ENCODE assay signal across 28 mouse cellular contexts in the genomic region with DNA sequence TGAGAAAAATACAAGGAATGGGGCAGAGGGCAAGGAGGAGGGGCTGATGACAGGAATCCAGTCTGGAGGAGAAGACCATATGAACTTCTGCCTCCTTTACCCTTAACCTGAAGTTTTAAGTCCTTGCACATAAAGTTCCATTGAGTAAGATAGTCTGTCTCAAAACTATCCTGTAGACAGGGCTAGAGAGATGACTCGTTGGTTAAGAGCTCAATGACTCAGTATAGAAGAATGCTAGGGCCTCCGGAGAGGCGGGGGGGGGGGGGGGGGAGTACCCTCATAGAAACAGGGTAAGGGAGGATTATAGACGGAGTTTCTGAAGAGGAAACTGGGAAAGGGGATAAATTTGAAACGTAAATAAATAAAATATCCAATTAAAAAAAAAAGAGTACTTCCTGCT.
A peak's percentile ranks its signal among the peaks of the same experiment; 100 is the strongest.
DNase-seq lines count a peak whose midpoint lies in the region; ATAC-seq and TF ChIP-seq lines count a peak whose summit lies in the region.
"Had no signal": no experiment of that assay in that cellular context is flagged by ENCODE, and none has a peak within 500 bp of the region (broad histone marks: within the 10 kb centered on the region; RNA-seq: fewer than 3 reads in every experiment).

No protein-coding gene starts in this region.

- no peak overlapping the region for H3K4me2 ChIP-seq in embryonic facial prominence, embryonic 12.5 days (replicated peaks)
- no peak overlapping the region for H3K4me2 ChIP-seq in lung, embryonic 16.5 days (ENCODE audit: low read depth, low read length)
- no peak overlapping the region for H3K4me2 ChIP-seq in stomach, postnatal 0 days (replicated peaks; ENCODE audit: low read depth)
- H3K4me2 ChIP-seq: embryonic facial prominence, embryonic 13.5 days; forebrain, embryonic 13.5 days; heart, embryonic 13.5 days; hindbrain, embryonic 13.5 days; intestine, embryonic 15.5 days had no signal

- H3K27ac ChIP-seq in embryonic facial prominence, embryonic 12.5 days: no peak overlapping the region
- no peak overlapping the region for H3K27ac ChIP-seq in embryonic facial prominence, embryonic 10.5 days (replicated peaks)
- H3K27ac ChIP-seq in lung, embryonic 16.5 days (ENCODE audit: low read length): no peak overlapping the region
- H3K27ac ChIP-seq in stomach, postnatal 0 days (replicated peaks): no peak overlapping the region
- H3K27ac ChIP-seq: embryonic facial prominence, embryonic 13.5 days; forebrain, embryonic 10.5 days; forebrain, embryonic 13.5 days; gastrocnemius, adult 2 months; heart, embryonic 13.5 days; hindbrain, embryonic 10.5 days; hindbrain, embryonic 13.5 days; intestine, embryonic 15.5 days had no signal

- DNase-seq in embryonic facial prominence, embryonic 10.5 days (ENCODE audit: low spot score): no peak
- no peak for DNase-seq in lung, postnatal 10 days
- DNase-seq in Muller cell, postnatal 12 days (ENCODE audit: inconsistent ontology term): peak; percentile 84
- DNase-seq in stomach, postnatal 0 days (ENCODE audit: low spot score): no peak
- DNase-seq: adrenal gland, adult 8-10 months; adrenal gland, postnatal 25 days; cerebellum, adult 11-12 months; cerebellum, adult 8-10 months; cerebellum, postnatal 10 days; cerebellum, postnatal 36 days; gastrocnemius, adult 2 months; gastrocnemius, postnatal 14 days; heart, adult 11 months; heart, postnatal 36 days; kidney, adult 11 months had no signal

- WGBS in embryonic facial prominence, embryonic 12.5 days: 47% methylated on average over 4 of the region's 5 CpGs
- 74% methylated on average over 5 of the region's 5 CpGs for WGBS in embryonic facial prominence, embryonic 10.5 days
- WGBS in lung, embryonic 16.5 days: 31% methylated on average over 5 of the region's 5 CpGs
- 21% methylated on average over 4 of the region's 5 CpGs for WGBS in stomach, postnatal 0 days

- H3K9ac ChIP-seq in embryonic facial prominence, embryonic 12.5 days: no peak overlapping the region
- no peak overlapping the region for H3K9ac ChIP-seq in lung, embryonic 16.5 days (ENCODE audit: low read length)
- H3K9ac ChIP-seq in stomach, postnatal 0 days (ENCODE audit: low read length): no peak overlapping the region
- H3K9ac ChIP-seq: embryonic facial prominence, embryonic 13.5 days; forebrain, embryonic 13.5 days; heart, embryonic 13.5 days; hindbrain, embryonic 13.5 days; intestine, embryonic 15.5 days had no signal

- TF ChIP-seq CTCF in stomach, postnatal 0 days (IDR thresholded peaks at IDR 0.05; ENCODE audit: low read depth): no peak

- ATAC-seq in embryonic facial prominence, embryonic 12.5 days (ENCODE audit: insufficient number of reproducible peaks, insufficient read depth, low FRiP score, low TSS enrichment): 0 out of 2 replicates have a peak, but pooled peaks have one; percentile 41
- 0 out of 2 replicates have a peak, but pooled peaks have one; percentile 41 for ATAC-seq in lung, embryonic 16.5 days (ENCODE audit: low read depth)
- ATAC-seq in stomach, postnatal 0 days (ENCODE audit: low FRiP score, low TSS enrichment): no peak
- ATAC-seq: activated CD4-positive, CD25-positive, alpha-beta regulatory T cell, adult 4 months; CD4-positive, CD25-positive, alpha-beta regulatory T cell, adult 4 months; forebrain, embryonic 13.5 days; forebrain, embryonic 16.5 days; hindbrain, embryonic 16.5 days; intestine, embryonic 15.5 days had no signal

- no peaks in the 10 kb centered on the region for H3K36me3 ChIP-seq in embryonic facial prominence, embryonic 12.5 days
- H3K36me3 ChIP-seq in embryonic facial prominence, embryonic 10.5 days (replicated peaks): no peaks in the 10 kb centered on the region
- H3K36me3 ChIP-seq in lung, embryonic 16.5 days (ENCODE audit: control insufficient read depth, insufficient read depth, low read length): no peaks in the 10 kb centered on the region
- H3K36me3 ChIP-seq in stomach, postnatal 0 days (ENCODE audit: control insufficient read depth, insufficient read depth, low read length): no peaks in the 10 kb centered on the region
- H3K36me3 ChIP-seq: embryonic facial prominence, embryonic 13.5 days; forebrain, embryonic 10.5 days; heart, embryonic 13.5 days; hindbrain, embryonic 10.5 days; hindbrain, embryonic 13.5 days; intestine, embryonic 15.5 days had no signal

- H3K4me1 ChIP-seq in embryonic facial prominence, embryonic 12.5 days: no peaks in the 10 kb centered on the region
- 0 out of 2 replicates have a peak, but pooled peaks cover 3% of the 10 kb centered on the region for H3K4me1 ChIP-seq in embryonic facial prominence, embryonic 10.5 days
- no peaks in the 10 kb centered on the region for H3K4me1 ChIP-seq in lung, embryonic 16.5 days (replicated peaks; ENCODE audit: control insufficient read depth, insufficient read depth, low read length)
- H3K4me1 ChIP-seq in stomach, postnatal 0 days (replicated peaks; ENCODE audit: control insufficient read depth, insufficient read depth): no peaks in the 10 kb centered on the region
- H3K4me1 ChIP-seq: embryonic facial prominence, embryonic 13.5 days; forebrain, embryonic 10.5 days; forebrain, embryonic 13.5 days; hindbrain, embryonic 10.5 days; hindbrain, embryonic 13.5 days; intestine, embryonic 15.5 days had no signal

- no peaks in the 10 kb centered on the region for H3K27me3 ChIP-seq in embryonic facial prominence, embryonic 12.5 days
- H3K27me3 ChIP-seq in embryonic facial prominence, embryonic 10.5 days (replicated peaks; ENCODE audit: low read depth, poor library complexity, severe bottlenecking): no peaks in the 10 kb centered on the region
- H3K27me3 ChIP-seq in lung, embryonic 16.5 days (ENCODE audit: control insufficient read depth, insufficient read depth, low read depth, low read length): no peaks in the 10 kb centered on the region
- no peaks in the 10 kb centered on the region for H3K27me3 ChIP-seq in stomach, postnatal 0 days (ENCODE audit: control insufficient read depth, insufficient read depth, low read length)
- H3K27me3 ChIP-seq: embryonic facial prominence, embryonic 13.5 days; forebrain, embryonic 13.5 days; heart, embryonic 13.5 days; hindbrain, embryonic 13.5 days; intestine, embryonic 15.5 days had no signal

- H3K9me3 ChIP-seq in embryonic facial prominence, embryonic 12.5 days: no peaks in the 10 kb centered on the region
- H3K9me3 ChIP-seq in embryonic facial prominence, embryonic 10.5 days: no peaks in the 10 kb centered on the region
- no peaks in the 10 kb centered on the region for H3K9me3 ChIP-seq in lung, embryonic 16.5 days (ENCODE audit: control insufficient read depth, low read length)
- H3K9me3 ChIP-seq in stomach, postnatal 0 days (ENCODE audit: control insufficient read depth, low read length): no peaks in the 10 kb centered on the region
- H3K9me3 ChIP-seq: embryonic facial prominence, embryonic 13.5 days; forebrain, embryonic 10.5 days; forebrain, embryonic 13.5 days; heart, embryonic 13.5 days; hindbrain, embryonic 10.5 days; hindbrain, embryonic 13.5 days; intestine, embryonic 15.5 days had no signal

- H3K4me3 ChIP-seq in embryonic facial prominence, embryonic 12.5 days: no peak overlapping the region
- no peak overlapping the region for H3K4me3 ChIP-seq in embryonic facial prominence, embryonic 10.5 days
- no peak overlapping the region for H3K4me3 ChIP-seq in lung, embryonic 16.5 days (ENCODE audit: low read length)
- no peak overlapping the region for H3K4me3 ChIP-seq in stomach, postnatal 0 days (ENCODE audit: low read depth, low read length)
- H3K4me3 ChIP-seq: embryonic facial prominence, embryonic 13.5 days; forebrain, embryonic 10.5 days; forebrain, embryonic 13.5 days; gastrocnemius, adult 2 months; heart, embryonic 13.5 days; hindbrain, embryonic 10.5 days; hindbrain, embryonic 13.5 days; intestine, embryonic 15.5 days had no signal

- no peak for TF ChIP-seq EP300 in stomach, postnatal 0 days (optimal IDR thresholded peaks at IDR 0.05)
